15 mouse cellular contexts compared by ENCODE assay signal in the genomic region with DNA sequence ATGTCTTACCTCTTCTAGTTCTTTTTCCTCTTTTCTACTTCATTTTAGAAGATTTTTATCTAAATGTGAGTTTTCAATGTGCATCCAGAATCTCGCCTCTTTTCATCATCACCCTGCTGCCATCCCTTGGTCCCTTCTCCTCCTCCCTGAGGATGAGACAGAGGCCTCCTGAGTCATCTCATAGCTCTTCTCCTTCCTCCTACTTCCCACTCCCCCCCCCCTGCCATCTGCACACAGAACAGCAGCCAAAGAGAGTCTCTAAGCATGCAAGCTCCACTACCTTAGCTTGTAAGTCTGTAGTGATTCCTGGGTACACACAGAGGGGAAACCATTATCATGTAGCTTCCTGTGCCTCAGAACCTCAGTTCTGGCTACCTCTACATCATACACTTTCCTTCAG.
DNase-seq lines count a peak whose midpoint lies in the region; ATAC-seq and TF ChIP-seq lines count a peak whose summit lies in the region.
"Had no signal": no experiment of that assay in that cellular context is flagged by ENCODE, and none has a peak within 500 bp of the region (broad histone marks: within the 10 kb centered on the region; RNA-seq: fewer than 3 reads in every experiment).

No protein-coding gene starts in this region.

- no peak for ATAC-seq in heart, embryonic 11.5 days (replicated peaks; ENCODE audit: insufficient number of reproducible peaks, low FRiP score, low TSS enrichment)
- ATAC-seq: intestine, embryonic 15.5 days; midbrain, embryonic 15.5 days had no signal

- no peak overlapping the region for H3K4me2 ChIP-seq in heart, embryonic 11.5 days
- H3K4me2 ChIP-seq: intestine, embryonic 15.5 days; liver, embryonic 11.5 days; lung, embryonic 15.5 days; midbrain, embryonic 15.5 days had no signal

- TF ChIP-seq POLR2A in cerebellum, adult 2 months (IDR thresholded peaks at IDR 0.05; ENCODE audit: borderline replicate concordance, insufficient read depth, low read length), result no peak

- H3K27ac ChIP-seq in cerebellum, adult 2 months (ENCODE audit: insufficient read depth, low read length), result peak overlapping the region; percentile 69
- no peak overlapping the region for H3K27ac ChIP-seq in heart, embryonic 11.5 days (ENCODE audit: low read depth, low read length)
- H3K27ac ChIP-seq: hindbrain, embryonic 10.5 days; intestine, embryonic 15.5 days; kidney, postnatal 0 days; lung, embryonic 15.5 days; midbrain, embryonic 15.5 days had no signal

- TF ChIP-seq CTCF in cerebellum, adult 2 months (IDR thresholded peaks at IDR 0.05; ENCODE audit: borderline replicate concordance, insufficient read depth, low read depth, low read length), result no peak

- H3K4me3 ChIP-seq in cerebellum, adult 2 months (replicated peaks; ENCODE audit: insufficient read depth, low read depth, low read length), result no peak overlapping the region
- H3K4me3 ChIP-seq in heart, embryonic 11.5 days (ENCODE audit: low read depth, low read length), result no peak overlapping the region
- H3K4me3 ChIP-seq: hindbrain, embryonic 10.5 days; intestine, embryonic 15.5 days; lung, embryonic 15.5 days; midbrain, embryonic 15.5 days had no signal

- H3K9me3 ChIP-seq in heart, embryonic 11.5 days (replicated peaks; ENCODE audit: control insufficient read depth, low read length), result no peaks in the 10 kb centered on the region
- H3K9me3 ChIP-seq: hindbrain, embryonic 10.5 days; intestine, embryonic 15.5 days; lung, embryonic 15.5 days; midbrain, embryonic 15.5 days had no signal

- peak; percentile 35 to 60 for DNase-seq in frontal cortex, adult 2 months (ENCODE audit: extremely low spot score in 1 of 2, low spot score in 1 of 2)
- DNase-seq in frontal cortex, postnatal 10 days (ENCODE audit: low spot score in 2 of 2), result no peak
- DNase-seq in brain, adult 2 months (ENCODE audit: low read depth, low spot score), result peak; percentile 95
- DNase-seq in cerebellum, adult 2 months, result peak; percentile 50 to 79
- peak; percentile 31 to 87 for DNase-seq in left cerebral cortex, postnatal 25 days (ENCODE audit: low spot score in 2 of 2)
- DNase-seq in adrenal gland, postnatal 10 days, result no peak
- DNase-seq: embryo, embryonic 11 days; layer of hippocampus, postnatal 36 days had no signal

- H3K36me3 ChIP-seq in heart, embryonic 11.5 days (ENCODE audit: control insufficient read depth, insufficient read depth, low read length), result no peaks in the 10 kb centered on the region
- H3K36me3 ChIP-seq: hindbrain, embryonic 10.5 days; intestine, embryonic 15.5 days; lung, embryonic 15.5 days; midbrain, embryonic 15.5 days had no signal

- no peaks in the 10 kb centered on the region for H3K27me3 ChIP-seq in cerebellum, adult 2 months (ENCODE audit: control insufficient read depth, insufficient read depth, low read length)
- no peaks in the 10 kb centered on the region for H3K27me3 ChIP-seq in heart, embryonic 11.5 days (ENCODE audit: control insufficient read depth, insufficient read depth, low read length)
- H3K27me3 ChIP-seq: intestine, embryonic 15.5 days; lung, embryonic 15.5 days; midbrain, embryonic 15.5 days had no signal

- WGBS in cerebellum, adult 2 months, result 8% methylated on average over 1 of the region's 1 CpGs
- WGBS in heart, embryonic 11.5 days (ENCODE audit: insufficient replicate concordance), result 82% methylated on average over 1 of the region's 1 CpGs

- H3K4me1 ChIP-seq in cerebellum, adult 2 months (ENCODE audit: control insufficient read depth, insufficient read depth, low read length), result peaks cover 44% of the 10 kb centered on the region
- H3K4me1 ChIP-seq in heart, embryonic 11.5 days (ENCODE audit: control insufficient read depth, insufficient read depth, low read length), result no peaks in the 10 kb centered on the region
- H3K4me1 ChIP-seq: hindbrain, embryonic 10.5 days; intestine, embryonic 15.5 days; lung, embryonic 15.5 days; midbrain, embryonic 15.5 days had no signal

- no peak overlapping the region for H3K9ac ChIP-seq in heart, embryonic 11.5 days (ENCODE audit: low read depth, low read length)
- H3K9ac ChIP-seq: intestine, embryonic 15.5 days; lung, embryonic 15.5 days; midbrain, embryonic 15.5 days had no signal

- intact Hi-C loops in left cerebral cortex, postnatal 25 days (cut with DNase I), result loop anchor here (1.0 to 2.0 kb wide), 2 partner anchors 114 to 209 kb away; no protein-coding TSS in a partner anchor

Comparison
In these comparisons a context has a peak if more than half of its experiments do, and no peak if none do; other contexts are left out.
1. DNase-seq: peak in frontal cortex, adult 2 months (2 of 2), brain, adult 2 months (single experiment), cerebellum, adult 2 months (2 of 2) and left cerebral cortex, postnatal 25 days (2 of 2); none in frontal cortex, postnatal 10 days (0 of 2) and adrenal gland, postnatal 10 days (single experiment).